Mouse (Mus musculus) intestine, postnatal 0 days (tissue): ENCODE measurements around the gene Ppp2r5d. TPM values are rescaled to one million over a fixed set of nuclear protein-coding genes. Genes with fewer than 3 reads are reported as not detected.

Experiments
- ATAC-seq: fragments of 200-750 bp; cut with Nextera tagmentation; 2 replicates; pipeline ENCODE4 v1.8.0; 2017; ENCODE audit warnings: mild to moderate bottlenecking, moderate TSS enrichment, moderate library complexity
- H3K27ac ChIP-seq: fragments of 300-500 bp; sonication (generic); 2 replicates; pipeline ENCODE4 v1.5.1; 2014; ENCODE audit warnings: mild to moderate bottlenecking, low read depth, low read length, moderate library complexity
- H3K27me3 ChIP-seq: fragments of 300-500 bp; sonication (generic); replicated peaks from 2 replicates; pipeline ENCODE4 v1.6.1; 2014; ENCODE audit warnings: low read length, mixed read lengths; ENCODE audit not compliant: control insufficient read depth, insufficient read depth
- H3K36me3 ChIP-seq: fragments of 300-500 bp; sonication (generic); 2 replicates; pipeline ENCODE4 v1.6.1; 2014; ENCODE audit warnings: mild to moderate bottlenecking, moderate library complexity; ENCODE audit not compliant: control insufficient read depth, insufficient read depth
- H3K4me1 ChIP-seq: fragments of 300-500 bp; sonication (generic); replicated peaks from 2 replicates; pipeline ENCODE4 v1.6.1; 2014; ENCODE audit warnings: antibody characterized with exemption, low read length, mixed read lengths; ENCODE audit not compliant: control insufficient read depth, insufficient read depth
- H3K4me2 ChIP-seq: fragments of 300-500 bp; sonication (generic); replicated peaks from 2 replicates; pipeline ENCODE4 v1.6.1; 2014; ENCODE audit warnings: low read depth, mild to moderate bottlenecking, moderate library complexity
- H3K4me3 ChIP-seq: fragments of 300-500 bp; sonication (generic); 2 replicates; pipeline ENCODE4 v1.5.1; 2014; ENCODE audit warnings: low read depth, low read length
- H3K9ac ChIP-seq: fragments of 300-500 bp; sonication (generic); 2 replicates; pipeline ENCODE4 v1.6.1; 2014; ENCODE audit warnings: mild to moderate bottlenecking, low read depth, low read length
- H3K9me3 ChIP-seq: fragments of 300-500 bp; sonication (generic); 2 replicates; pipeline ENCODE4 v1.6.1; 2016; ENCODE audit warnings: mixed run types; ENCODE audit not compliant: control insufficient read depth
- CTCF ChIP-seq: sonication (generic); IDR thresholded peaks from 2 replicates; pipeline ENCODE4 v1.5.1; 2016; ENCODE audit warnings: low read depth, mild to moderate bottlenecking, control low read depth, antibody characterized with exemption, moderate library complexity
- WGBS: fragments of 180-500 bp; shearing (Covaris S2); extraction: QIAGEN DNeasy Blood & Tissue Kit; methylation state at CpG from one replicate; pipeline ENCODE4 v1.1.7; 2014; 5-methylcytosine and 5-hydroxymethylcytosine counted together
- polyA plus RNA-seq: library from polyadenylated mRNA; unstranded; fragments of >200 nt; fragmentation: Nextera tagmentation; extraction: Ambion mirVana; gene quantifications from 2 replicates; pipeline ENCODE4 v1.2.1, GENCODE M21; 2015

Gene Ppp2r5d
- polyA plus RNA-seq, 1 experiment from 2014 or later: 25.9 TPM

DNA sequence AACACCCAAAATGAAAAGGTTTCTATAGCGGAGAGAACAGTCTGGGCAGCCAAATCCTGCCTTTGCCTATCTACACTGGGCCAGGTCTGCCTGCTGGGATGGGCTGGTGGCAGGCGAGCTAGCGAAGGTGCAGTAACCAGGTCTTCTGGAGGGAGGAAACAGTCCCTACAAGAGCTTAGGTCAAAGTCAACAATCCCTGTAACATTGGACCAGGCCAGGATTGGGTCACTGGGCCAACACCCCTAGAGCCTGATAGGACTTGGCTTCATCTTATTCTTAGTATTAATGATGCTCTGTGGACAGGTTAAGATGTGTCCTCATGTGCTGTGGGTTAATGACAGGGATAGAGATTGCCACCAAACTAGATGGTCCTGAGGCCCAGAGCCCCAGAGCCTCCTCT is 29.1 kb upstream of the Ppp2r5d start:
- TF ChIP-seq CTCF: no peak
- peaks cover 3% of the 10 kb centered on the region; the same call in 1 of the 2 replicates for H3K36me3 ChIP-seq
- H3K4me2 ChIP-seq: no peak overlapping the region
- H3K27me3 ChIP-seq: no peaks in the 10 kb centered on the region
- no peaks in the 10 kb centered on the region for H3K4me1 ChIP-seq
- ATAC-seq: no peak
- H3K9ac ChIP-seq: no peak overlapping the region
- H3K4me3 ChIP-seq: no peak overlapping the region
- 81% methylated on average over 3 of the region's 3 CpGs for WGBS
- H3K9me3 ChIP-seq: no peaks in the 10 kb centered on the region
- H3K27ac ChIP-seq: no peak overlapping the region

DNA sequence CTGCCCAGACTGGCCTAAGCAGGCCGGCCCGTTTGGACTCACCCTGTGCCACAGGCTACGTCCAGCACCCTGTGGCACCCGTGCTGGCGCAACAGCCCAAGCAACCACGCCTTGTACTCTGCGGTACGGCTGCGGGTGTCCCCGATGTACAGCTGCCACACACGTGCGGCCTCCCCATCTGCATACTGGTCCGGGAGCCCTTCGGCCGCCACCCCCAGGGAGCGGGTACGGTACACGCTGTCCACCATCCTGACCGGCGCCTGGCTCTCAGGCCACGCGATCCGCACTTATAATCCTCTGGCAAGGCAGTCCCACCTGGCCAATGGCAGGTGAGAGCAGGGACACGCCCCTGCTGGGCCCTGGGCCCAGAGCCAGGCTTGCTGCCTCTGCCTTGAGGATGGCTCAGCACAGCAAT is 24.0 kb upstream of the Ppp2r5d start, which contains the start of gene Gnmt:
Gnmt (minus strand) TSS at position 265 of the 415 bp plus-strand sequence.
- H3K4me2 ChIP-seq: peak within 1 kb of the TSS; percentile 66
- H3K36me3 ChIP-seq: peaks cover 14% of the 10 kb centered on the region; the same call in 1 of the 2 replicates
- H3K9me3 ChIP-seq: no peaks in the 10 kb centered on the region
- peak; percentile 64 for ATAC-seq
- H3K9ac ChIP-seq: no peak within 1 kb of the TSS
- no peaks in the 10 kb centered on the region for H3K4me1 ChIP-seq
- H3K4me3 ChIP-seq: no peak within 1 kb of the TSS; the same call in 1 of the 2 replicates
- H3K27me3 ChIP-seq: no peaks in the 10 kb centered on the region
- TF ChIP-seq CTCF: no peak
- 8% methylated on average over 24 of the region's 24 CpGs for WGBS
- H3K27ac ChIP-seq: no peak within 1 kb of the TSS

DNA sequence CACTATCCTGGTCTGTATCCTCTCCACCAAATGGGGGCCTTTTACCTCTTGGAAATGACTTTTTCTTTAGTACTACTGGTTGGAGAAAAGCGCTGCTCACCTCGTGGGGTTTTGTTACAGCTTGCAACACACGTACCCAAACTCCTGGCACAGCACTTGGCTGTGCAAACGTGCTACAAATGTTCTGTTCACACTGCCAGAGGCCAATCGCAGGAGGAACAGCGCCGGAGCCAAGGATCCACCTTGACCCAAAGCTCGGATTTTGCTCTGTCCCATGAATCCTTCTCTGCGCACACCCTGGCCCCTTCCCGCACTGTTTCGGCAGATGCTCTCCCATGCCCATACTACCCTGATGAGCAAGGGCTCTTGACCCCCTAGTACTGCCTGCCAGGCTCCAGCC is 23.6 kb upstream of the Ppp2r5d start:
- peaks cover 18% of the 10 kb centered on the region for H3K36me3 ChIP-seq
- no peak; the same call in 1 of the 2 replicates for ATAC-seq
- H3K27me3 ChIP-seq: no peaks in the 10 kb centered on the region
- H3K27ac ChIP-seq: no peak overlapping the region
- no peaks in the 10 kb centered on the region for H3K4me1 ChIP-seq
- no peak for TF ChIP-seq CTCF
- WGBS: 47% methylated on average over 11 of the region's 11 CpGs
- no peak overlapping the region for H3K4me3 ChIP-seq
- H3K9me3 ChIP-seq: no peaks in the 10 kb centered on the region
- no peak overlapping the region for H3K9ac ChIP-seq
- H3K4me2 ChIP-seq: peak overlapping the region; percentile 66

DNA sequence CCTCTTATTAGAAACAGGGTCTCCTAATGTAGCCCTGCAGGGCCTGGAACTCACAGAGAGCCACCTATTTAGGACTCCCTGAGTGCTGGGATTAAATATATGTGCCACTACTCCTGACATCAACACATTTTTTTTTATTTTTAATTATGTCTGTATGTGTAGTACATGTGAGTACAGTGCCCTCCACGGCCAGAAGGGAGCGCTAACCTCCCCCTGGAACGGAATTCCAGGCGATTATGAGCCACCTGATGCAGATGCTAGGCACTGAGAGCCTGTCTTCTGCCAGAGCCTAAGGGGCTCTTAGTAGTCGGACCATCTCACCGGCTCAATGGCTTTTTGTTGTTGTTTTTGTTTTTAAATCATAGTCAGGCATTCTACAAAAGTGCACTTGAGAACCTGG is 23.1 kb upstream of the Ppp2r5d start:
- Histone ChIP-seq H3K36me3 (peaks cover 23% of the 10 kb centered on the region), H3K27ac (no peak overlapping the region)
- 43% methylated on average over 6 of the region's 6 CpGs for WGBS

DNA sequence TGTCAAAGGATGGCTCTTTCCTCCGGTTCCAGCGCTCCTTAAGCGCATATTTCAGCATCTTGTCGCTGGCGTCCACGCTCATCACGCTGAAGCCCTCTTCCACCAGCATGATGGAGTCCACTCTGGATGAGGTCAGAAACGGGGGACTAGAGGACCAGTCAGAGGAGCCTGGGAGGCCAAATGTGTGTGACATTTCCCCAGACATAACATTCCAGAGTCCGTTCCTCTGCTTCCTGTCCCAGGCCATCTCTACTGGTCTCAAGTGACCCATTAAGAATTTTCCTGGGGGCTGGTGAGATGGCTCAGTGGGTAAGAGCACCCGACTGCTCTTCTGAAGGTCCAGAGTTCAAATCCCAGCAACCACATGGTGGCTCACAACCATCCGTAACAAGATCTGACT is 22.4 kb upstream of the Ppp2r5d start:
- Histone ChIP-seq H3K27me3 (no peaks in the 10 kb centered on the region), H3K4me1 (no peaks in the 10 kb centered on the region), H3K4me2 (no peak overlapping the region), H3K27ac (no peak overlapping the region), H3K9ac (no peak overlapping the region), H3K9me3 (no peaks in the 10 kb centered on the region), H3K4me3 (no peak overlapping the region), H3K36me3 (peaks cover 28% of the 10 kb centered on the region)
- WGBS: 91% methylated on average over 11 of the region's 11 CpGs
- no peak for TF ChIP-seq CTCF
- no peak for ATAC-seq

More for the DNA sequence above, 23.1 kb upstream of the Ppp2r5d start:
- no peaks in the 10 kb centered on the region for H3K9me3 ChIP-seq
- no peaks in the 10 kb centered on the region for H3K27me3 ChIP-seq
- H3K4me1 ChIP-seq: no peaks in the 10 kb centered on the region
- no peak overlapping the region for H3K9ac ChIP-seq
- no peak for ATAC-seq
- TF ChIP-seq CTCF: peak; percentile 57
- no peak overlapping the region for H3K4me2 ChIP-seq
- no peak overlapping the region for H3K4me3 ChIP-seq

DNA sequence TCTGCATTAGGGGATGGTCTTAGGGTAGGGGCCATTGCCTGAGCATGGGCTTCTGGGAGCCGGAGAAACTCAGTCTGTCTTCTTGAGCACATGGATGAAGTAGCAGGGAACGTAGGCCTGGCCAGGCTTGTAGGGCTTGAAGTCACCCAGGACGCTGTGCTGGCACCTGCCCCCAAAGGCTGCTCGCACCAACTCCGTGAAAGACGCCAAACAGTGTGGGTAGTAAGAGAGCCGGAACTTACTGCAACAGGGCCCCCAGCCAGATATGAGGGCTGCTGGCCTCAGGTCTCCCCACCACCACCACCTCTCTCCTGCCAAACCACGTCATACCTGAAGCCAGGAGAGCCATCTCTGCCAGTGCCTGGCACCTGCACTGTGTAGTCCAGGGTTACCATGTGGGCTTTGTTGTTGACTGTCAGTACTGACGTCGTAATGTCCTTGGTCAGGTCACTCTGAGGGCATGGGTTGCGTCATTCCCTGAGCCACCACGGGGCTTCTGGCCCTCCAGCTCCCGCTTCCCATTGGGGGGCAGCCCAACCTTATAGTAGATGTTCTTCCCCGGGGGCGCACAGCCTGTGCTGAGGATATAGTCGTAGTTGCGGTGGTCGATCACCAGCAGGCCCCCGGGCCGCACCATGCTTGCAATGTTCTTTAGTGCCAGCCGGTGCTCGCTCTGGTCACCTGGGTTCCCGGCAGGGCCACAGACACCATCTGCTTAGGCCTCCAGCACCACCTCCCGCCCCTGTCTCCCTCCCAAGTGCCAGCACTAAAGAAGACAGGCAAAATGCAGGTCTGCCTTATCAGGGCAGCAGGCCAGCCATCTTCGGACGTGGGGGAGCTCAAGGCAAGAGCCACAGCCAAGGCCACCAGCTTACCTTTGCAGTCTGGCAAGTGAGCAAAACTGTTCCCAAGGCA is 21.1 kb upstream of the Ppp2r5d start:
- Histone ChIP-seq H3K4me3 (no peak overlapping the region), H3K9ac (no peak overlapping the region), H3K4me2 (no peak overlapping the region), H3K36me3 (peaks cover 41% of the 10 kb centered on the region), H3K27ac (no peak overlapping the region), H3K4me1 (no peaks in the 10 kb centered on the region), H3K9me3 (no peaks in the 10 kb centered on the region), H3K27me3 (no peaks in the 10 kb centered on the region)
- ATAC-seq: no peak
- TF ChIP-seq CTCF: no peak
- WGBS: 89% methylated on average over 26 of the region's 26 CpGs
